Mouse (Mus musculus): Measurements from ENCODE around the gene 4933415F23Rik.
"Not testable (repeated sequence)": the region's sequence is repeated elsewhere in the genome, so short reads cannot be mapped to it uniquely, and the experiment has no call there.

Gene 4933415F23Rik

GRCm38 (mm10) chr1:23102021-23102420, at the start of gene 4933415F23Rik:
Gene 4933415F23Rik (minus strand): TSS chr1:23102253.
- no peak for DNase-seq (ENCODE audit: low spot score)

- DNase-seq (ENCODE audit: low spot score): no peak
Observed at GRCm38 (mm10) chr1:23151722-23152121, 49.7 kb upstream of the 4933415F23Rik start.

DNA sequence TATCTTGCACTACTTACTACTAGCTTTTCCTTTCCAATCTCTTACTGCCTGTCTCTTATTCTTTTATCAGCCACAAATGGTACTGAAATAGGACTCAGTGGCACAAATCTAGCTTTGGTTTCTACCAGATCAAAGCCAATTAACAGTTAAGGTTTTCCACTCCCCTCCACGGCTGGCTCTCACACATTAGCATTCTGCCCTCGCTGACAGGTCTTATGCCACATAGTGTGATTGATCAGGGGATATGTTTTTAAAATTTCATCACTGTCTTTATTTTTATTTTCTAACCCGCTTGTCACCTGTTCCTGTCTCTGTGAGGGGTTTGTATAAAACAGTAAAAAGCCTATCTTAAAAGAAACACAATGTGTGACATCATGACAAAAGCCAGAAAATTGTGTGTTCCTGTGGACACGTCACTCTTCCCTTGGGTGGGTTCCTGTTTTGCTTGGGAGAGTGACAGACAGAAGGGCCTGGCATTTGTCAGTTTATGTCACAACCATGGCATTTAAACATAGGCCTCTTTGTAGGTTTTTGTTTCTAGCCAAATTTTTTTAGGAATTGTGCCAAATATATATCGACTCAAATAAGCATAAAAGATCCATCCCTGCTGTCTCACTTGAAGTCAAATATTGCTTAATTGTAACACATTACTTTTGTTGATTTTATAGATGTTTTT, 44.3 kb upstream of the 4933415F23Rik start:
- DNase-seq (ENCODE audit: low spot score): no peak

DNA sequence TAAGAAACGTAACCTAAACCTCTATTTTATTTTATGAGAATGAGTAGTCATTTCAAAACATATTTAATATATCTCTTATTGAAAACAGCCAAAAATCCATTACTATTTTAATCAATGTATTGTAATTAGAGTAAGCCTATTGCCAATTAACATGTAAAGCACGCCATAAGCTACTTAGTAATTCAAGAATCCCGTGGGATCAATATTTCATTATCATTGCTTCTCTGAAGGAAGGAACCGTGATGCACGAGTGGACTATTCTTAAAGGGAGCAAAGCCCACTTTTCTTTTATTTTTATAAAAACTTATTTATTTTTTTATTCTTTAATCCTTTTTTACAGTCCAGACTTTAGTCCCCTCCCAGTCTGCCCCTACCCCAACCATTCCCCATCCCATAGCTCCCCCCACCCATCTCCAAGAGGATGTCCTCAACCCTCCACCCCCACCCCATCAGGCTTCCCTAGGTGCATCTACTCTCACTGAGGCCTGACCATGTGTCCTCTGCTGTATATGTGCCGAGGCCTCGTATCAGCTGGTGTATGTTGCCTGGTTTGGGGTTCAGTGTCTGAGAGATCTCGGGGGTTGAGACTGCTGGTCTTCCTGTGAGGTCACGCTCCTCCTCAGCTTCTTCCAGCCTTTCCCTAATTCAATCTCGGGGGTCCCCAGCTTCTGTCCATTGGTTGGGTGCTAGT, 39.2 kb upstream of the 4933415F23Rik start:
- no peak for DNase-seq (ENCODE audit: low spot score)

- DNase-seq (ENCODE audit: low spot score): not testable (repeated sequence)
Observed at GRCm38 (mm10) chr1:23140530-23140929, 38.5 kb upstream of the 4933415F23Rik start.

GRCm38 (mm10) chr1:23120901-23121300, 18.8 kb upstream of the 4933415F23Rik start:
- no peak for DNase-seq (ENCODE audit: low spot score)

DNA sequence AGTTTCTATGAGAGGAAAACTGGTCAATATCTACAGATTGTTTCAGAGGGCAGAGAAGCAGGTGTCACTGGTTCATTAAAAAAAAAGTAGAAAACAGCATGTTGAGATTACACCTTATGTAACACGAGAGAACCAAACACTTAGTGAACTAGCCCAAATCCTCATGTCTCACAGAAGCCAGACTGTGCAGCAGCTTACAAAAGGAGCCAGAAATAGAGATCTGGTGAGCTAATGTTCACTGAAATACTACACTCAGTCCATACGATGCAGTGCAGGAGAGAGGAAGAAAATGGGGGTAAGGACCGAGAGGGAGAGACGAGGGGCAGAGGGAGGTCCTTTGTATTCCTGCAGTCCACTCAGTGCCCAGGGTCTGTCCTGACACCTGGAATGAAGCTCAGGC, 17.4 kb upstream of the 4933415F23Rik start:
- DNase-seq (ENCODE audit: low spot score): no peak

GRCm38 (mm10) chr1:23117423-23117822, 15.4 kb upstream of the 4933415F23Rik start:
- DNase-seq (ENCODE audit: low spot score): no peak

DNA sequence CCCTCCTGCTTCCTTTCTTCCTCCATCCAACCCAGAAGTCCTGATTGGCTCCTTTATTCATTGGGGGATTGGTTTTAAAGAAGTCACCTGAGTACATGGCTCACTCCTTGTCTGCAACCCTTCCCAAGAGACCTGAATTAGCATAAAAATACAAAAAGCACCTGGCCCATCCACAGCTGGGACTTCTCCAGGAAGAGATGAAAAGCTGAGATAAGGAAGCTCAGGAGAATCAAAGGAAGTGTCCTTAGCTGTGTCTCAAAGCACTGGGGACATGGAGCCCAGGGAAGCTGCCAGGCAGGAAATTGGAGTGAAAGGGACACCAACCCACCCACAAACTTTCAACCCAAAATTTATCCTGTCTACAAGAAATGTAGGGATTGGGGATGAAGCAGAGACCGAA, 7.1 kb upstream of the 4933415F23Rik start:
- no peak for DNase-seq (ENCODE audit: low spot score)

GRCm38 (mm10) chr1:23102881-23103280, 828 bp upstream of the 4933415F23Rik start:
- DNase-seq (ENCODE audit: low spot score): no peak

GRCm38 (mm10) chr1:23099791-23100190, 2.3 kb downstream of the 4933415F23Rik start:
- no peak for DNase-seq (ENCODE audit: low spot score)

DNA sequence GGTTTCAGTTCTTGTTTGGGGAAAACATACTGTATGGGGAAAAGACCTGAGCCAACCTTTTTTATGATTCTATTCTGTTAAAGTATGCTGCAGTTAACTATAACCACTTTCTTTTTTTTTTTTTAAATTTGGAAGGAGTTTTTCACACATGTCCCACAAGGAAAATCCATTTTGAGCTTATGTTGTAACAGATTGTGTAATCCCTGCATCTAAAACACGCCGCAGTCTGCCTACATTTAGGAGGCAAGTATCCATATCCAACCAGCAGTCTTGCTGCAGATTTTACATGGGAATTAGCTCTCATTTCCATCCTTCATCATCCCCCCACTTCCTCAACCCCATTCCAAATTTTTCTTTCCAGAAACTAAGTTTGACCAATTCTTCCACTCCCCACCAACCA, 3.6 kb downstream of the 4933415F23Rik start:
- no peak for DNase-seq (ENCODE audit: low spot score)

DNA sequence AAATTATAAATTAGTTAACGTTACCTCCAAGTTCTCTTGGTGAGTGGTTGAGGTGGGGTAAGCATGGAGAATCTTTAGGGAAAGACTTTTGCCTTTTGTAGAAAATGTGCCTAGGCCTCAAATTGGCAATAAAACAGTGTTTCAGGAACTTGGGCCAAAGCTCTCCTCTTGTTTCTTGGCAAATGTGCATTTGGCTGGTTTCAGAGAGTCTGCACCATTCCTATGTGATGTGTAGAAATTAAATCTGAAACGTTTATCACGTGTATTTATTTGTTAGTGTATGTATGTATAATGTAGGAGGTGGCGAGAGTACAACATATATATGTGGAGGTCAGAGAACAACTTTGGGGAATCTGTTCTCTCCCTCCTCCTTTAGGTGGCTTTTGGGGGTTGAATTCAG, 4.1 kb downstream of the 4933415F23Rik start:
- no peak for DNase-seq (ENCODE audit: low spot score)

GRCm38 (mm10) chr1:23067715-23068114, 34.3 kb downstream of the 4933415F23Rik start:
- no peak for DNase-seq (ENCODE audit: low spot score)

DNA sequence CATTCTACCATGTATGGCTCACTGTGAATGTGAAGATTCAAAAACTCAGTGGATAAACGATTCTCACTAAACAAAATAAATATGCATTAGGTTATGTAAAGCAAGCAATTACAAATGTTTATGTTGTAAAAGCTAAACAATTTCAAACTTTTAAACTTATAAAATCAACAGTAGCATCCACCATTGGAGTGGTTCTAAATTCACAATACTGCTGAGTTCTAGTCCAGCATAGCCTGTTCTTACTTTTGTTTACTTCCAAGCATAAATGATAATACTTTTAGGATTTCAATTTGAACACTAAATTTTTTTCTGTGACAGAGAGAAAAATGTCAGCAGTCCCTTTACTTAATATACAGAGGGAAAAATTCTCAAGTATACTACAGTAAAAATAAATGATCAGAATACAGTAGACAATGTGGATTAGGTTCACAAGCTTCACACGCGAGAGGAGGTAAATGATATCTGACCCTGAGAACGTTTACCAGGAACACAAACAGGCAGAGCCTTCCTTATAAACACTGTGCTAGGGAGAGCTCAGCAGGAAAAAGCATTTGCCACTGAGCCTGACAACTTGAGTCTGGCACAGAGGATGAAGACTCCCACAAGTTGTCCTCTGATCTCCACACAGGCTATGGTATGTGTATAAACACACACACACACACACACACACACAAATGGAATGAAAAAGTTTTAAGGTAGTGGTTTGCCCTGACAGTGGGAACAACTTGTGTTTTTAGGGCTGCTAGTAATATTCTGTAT, 37.2 kb downstream of the 4933415F23Rik start:
- no peak for DNase-seq (ENCODE audit: low spot score)

DNA sequence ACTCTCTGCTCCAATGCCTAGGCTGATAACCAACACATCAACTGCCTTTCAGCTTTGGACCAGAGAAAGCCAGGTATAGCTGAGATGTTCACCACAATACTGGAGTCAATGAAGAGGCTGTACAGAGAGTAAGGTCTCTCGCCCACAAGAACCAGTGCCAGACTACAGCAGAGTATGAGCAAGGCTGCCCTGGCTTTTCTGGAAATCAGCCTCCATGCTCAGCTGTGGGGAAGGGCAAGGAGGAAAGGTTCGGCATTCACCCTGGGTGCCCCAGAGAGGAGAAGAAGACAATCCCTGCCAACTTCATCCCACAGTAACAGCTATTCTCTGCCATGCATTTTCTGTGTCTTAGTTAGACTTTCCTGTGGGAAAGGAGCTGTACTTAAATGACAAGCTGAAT, 38.1 kb downstream of the 4933415F23Rik start:
- DNase-seq (ENCODE audit: low spot score): no peak

DNA sequence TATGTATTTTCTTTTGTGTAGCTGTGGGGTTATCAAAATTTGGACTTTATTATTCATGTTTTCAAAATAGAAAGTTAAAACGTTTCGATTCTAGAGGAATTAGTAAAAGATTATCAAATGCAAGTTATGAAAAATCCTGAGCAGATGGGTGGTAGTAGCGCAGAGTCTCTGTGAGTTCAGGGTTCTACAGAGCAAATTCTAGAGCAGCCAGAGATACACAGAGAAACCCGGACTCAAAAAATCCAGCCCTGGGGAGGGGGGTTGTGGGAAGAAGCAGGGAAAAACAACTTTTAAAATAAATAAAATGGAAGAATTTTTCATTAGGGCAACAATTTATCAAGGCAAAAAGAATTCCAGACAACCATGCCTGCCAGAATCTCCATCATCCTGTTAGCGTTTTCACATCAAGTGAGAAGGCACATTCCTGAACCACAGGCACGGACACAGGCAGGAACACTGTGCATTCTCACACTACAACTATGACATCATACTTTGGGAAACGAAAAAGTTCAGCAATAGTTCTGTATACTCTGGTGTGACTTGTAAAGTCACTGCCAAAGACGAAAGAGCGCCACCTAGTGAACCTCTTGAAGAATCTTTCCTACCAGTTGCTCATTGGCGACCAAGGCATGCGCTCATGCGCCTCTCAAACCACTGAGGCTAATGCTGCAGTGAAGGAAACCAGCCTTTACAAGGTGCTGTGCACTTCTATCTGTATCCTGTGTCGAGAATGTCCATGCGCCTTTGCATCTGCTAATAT, 40.3 kb downstream of the 4933415F23Rik start:
- no peak for DNase-seq (ENCODE audit: low spot score)

DNA sequence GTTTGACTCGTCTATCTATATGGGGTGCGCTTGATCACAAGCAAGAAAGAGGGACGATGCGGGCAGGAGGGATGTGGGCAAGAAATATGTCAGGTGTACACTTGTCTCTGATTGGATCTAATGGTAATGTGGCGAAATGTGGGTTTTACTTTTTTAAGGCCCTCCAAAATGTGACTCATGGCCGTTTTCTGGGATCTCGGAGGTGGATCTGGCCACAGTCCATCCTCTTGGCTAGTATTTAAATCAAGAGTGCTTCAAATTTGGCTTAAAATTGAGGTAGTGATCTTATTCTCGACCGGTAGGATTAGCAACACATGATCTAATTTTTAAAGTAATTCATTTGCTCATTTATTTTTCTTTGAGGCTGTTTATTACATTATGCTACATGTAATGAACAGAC, 42.0 kb downstream of the 4933415F23Rik start:
- no peak for DNase-seq (ENCODE audit: low spot score)

Data from ovary, postnatal 10 days (tissue).